Mouse (Mus musculus) forebrain, embryonic 10.5 days (tissue): ENCODE data around the gene Tmem41b. TPM values are rescaled to one million over a fixed set of nuclear protein-coding genes. Genes with fewer than 3 reads are reported as not detected.
"Not testable (repeated sequence)": the region's sequence is repeated elsewhere in the genome, so short reads cannot be mapped to it uniquely, and the experiment has no call there.

Source experiments
- DNase-seq: peaks from one replicate; pipeline ENCODE4 v3.0.0-alpha.2; 2017; ENCODE audit warnings: low spot score; ENCODE audit errors: extremely low spot score
- H3K27ac ChIP-seq: fragments of 300-500 bp; sonication (generic); 2 replicates; pipeline ENCODE4 v1.5.1; 2016; ENCODE audit warnings: mild to moderate bottlenecking
- H3K27me3 ChIP-seq: fragments of 300-500 bp; sonication (generic); 2 replicates; pipeline ENCODE4 v1.6.1; 2016; ENCODE audit warnings: mild to moderate bottlenecking; ENCODE audit not compliant: poor library complexity, severe bottlenecking
- H3K36me3 ChIP-seq: fragments of 300-500 bp; sonication (generic); replicated peaks from 2 replicates; pipeline ENCODE4 v1.6.1; 2016; ENCODE audit warnings: mild to moderate bottlenecking, moderate library complexity
- H3K4me1 ChIP-seq: fragments of 300-500 bp; sonication (generic); 2 replicates; pipeline ENCODE4 v1.6.1; 2016
- H3K4me3 ChIP-seq: fragments of 300-500 bp; sonication (generic); 2 replicates; pipeline ENCODE4 v1.5.1; 2016; ENCODE audit warnings: mild to moderate bottlenecking, moderate library complexity
- H3K9me3 ChIP-seq: fragments of 300-500 bp; sonication (generic); 2 replicates; pipeline ENCODE4 v1.6.1; 2016; ENCODE audit warnings: mild to moderate bottlenecking, moderate library complexity
- WGBS: fragments of 180-500 bp; shearing (Covaris S2); methylation state at CpG from one replicate; pipeline ENCODE4 v1.1.7; 2016; 5-methylcytosine and 5-hydroxymethylcytosine counted together
- polyA plus RNA-seq: library from polyadenylated mRNA; unstranded; fragments of >200 nt; fragmentation: Nextera tagmentation; extraction: Ambion mirVana; gene quantifications from 2 replicates; pipeline ENCODE4 v1.2.1, GENCODE M21; 2016

Gene Tmem41b
- 66.1 and 71.6 TPM in 2 replicates for polyA plus RNA-seq

DNA sequence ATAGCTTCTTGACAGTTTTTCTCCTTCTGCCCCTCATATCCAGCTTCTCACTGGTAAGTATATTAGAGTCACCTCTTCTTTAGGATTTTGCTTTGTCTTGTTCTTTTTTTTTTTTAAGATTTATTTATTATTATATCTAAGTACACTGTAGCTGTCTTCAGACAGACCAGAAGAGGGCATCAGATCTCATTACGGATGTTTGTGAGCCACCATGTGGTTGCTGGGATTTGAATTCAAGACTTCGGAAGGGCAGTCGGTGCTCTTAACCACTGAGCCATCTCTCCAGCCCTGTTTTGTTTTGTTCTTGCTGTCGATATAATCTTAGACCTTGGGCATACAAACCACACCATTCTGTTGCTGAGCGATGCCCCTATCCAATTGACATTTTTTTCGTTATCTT lies at the start of gene Tmem41b:
TSS of gene Tmem41b (minus strand) at position 155 of the 400 bp plus-strand sequence.
- H3K27me3 ChIP-seq, H3K9me3 ChIP-seq, DNase-seq: not testable (repeated sequence)
- Histone ChIP-seq H3K36me3 (peaks cover 20% of the 10 kb centered on the region), H3K27ac (peak within 1 kb of the TSS; percentile 87), H3K4me3 (peak within 1 kb of the TSS; percentile 79), H3K4me1 (peaks cover 14% of the 10 kb centered on the region)
- 43% methylated on average over 6 of the region's 6 CpGs for WGBS

DNA sequence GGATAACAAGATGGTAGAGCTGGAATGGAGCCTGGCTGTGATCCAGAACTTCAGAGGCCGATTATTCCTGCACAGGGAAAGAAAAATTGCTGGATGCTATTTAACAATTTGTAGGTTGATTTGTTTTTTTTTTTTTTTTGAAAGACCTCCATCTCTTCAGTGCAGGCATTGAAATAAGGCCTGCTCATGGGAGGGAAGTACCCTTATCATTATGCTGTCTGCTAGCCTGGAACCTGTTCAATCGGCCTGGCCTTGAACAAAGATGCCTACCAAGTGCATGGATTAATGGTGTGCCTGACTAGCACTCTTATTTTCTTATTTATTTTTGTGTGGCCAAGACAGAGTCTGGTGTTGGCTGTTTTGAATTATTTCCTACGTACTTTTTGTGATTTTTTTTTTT lies 43.6 kb upstream of the Tmem41b start:
- no peaks in the 10 kb centered on the region for H3K4me1 ChIP-seq
- no peaks in the 10 kb centered on the region for H3K27me3 ChIP-seq
- H3K36me3 ChIP-seq = peaks cover 94% of the 10 kb centered on the region
- H3K4me3 ChIP-seq = no peak overlapping the region
- H3K9me3 ChIP-seq = no peaks in the 10 kb centered on the region
- WGBS = 89% methylated on average over 3 of the region's 3 CpGs
- H3K27ac ChIP-seq = no peak overlapping the region
- no peak for DNase-seq

DNA sequence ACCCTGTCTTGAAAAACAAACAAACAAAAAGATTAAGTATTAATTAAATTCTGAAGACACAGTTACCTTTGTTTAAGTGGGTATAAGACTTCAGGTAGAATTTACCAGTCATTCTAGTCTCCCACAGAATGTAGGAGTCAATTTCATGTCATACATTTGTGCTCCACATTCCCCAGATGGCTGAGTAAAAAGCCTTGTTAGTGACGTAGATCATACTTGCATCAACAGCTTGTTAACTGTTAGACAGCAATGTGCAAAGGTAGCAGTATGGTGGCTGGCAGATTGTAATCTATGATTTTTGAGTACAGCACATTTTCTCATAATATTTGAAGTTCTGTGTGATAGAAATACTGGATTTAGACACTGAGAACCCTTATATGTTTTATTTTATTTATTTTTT lies 42.1 kb upstream of the Tmem41b start:
- WGBS = 84% methylated on average over 1 of the region's 1 CpGs
- Histone ChIP-seq H3K9me3 (peaks cover 8% of the 10 kb centered on the region; the same call in 1 of the 2 replicates), H3K4me3 (no peak overlapping the region), H3K27ac (no peak overlapping the region), H3K4me1 (no peaks in the 10 kb centered on the region), H3K36me3 (peaks cover 94% of the 10 kb centered on the region), H3K27me3 (no peaks in the 10 kb centered on the region)
- DNase-seq = no peak

DNA sequence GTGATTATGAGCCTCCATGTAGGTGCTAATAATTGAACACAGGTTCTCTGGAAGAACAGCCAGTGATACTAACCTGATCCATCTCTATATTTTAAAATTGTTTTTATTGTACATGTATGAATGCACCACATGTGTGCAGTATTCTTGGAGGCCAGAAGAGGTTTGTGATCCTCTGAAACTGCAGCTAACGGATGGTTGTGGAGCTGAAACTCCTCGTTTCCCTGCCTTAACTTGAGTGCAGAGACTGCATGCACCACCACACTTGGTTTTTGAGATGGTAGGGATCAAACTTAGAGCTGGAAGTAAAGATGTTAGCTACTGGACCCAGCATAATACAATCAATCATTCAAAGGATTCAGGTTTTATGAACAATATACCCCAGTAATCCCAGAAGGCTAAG lies 39.9 kb upstream of the Tmem41b start:
- Histone ChIP-seq H3K4me1 (no peaks in the 10 kb centered on the region), H3K27ac (no peak overlapping the region), H3K36me3 (peaks cover 94% of the 10 kb centered on the region), H3K27me3 (no peaks in the 10 kb centered on the region), H3K9me3 (peaks cover 8% of the 10 kb centered on the region; the same call in 1 of the 2 replicates), H3K4me3 (no peak overlapping the region)
- DNase-seq = no peak
- 85% methylated on average over 2 of the region's 2 CpGs for WGBS

DNA sequence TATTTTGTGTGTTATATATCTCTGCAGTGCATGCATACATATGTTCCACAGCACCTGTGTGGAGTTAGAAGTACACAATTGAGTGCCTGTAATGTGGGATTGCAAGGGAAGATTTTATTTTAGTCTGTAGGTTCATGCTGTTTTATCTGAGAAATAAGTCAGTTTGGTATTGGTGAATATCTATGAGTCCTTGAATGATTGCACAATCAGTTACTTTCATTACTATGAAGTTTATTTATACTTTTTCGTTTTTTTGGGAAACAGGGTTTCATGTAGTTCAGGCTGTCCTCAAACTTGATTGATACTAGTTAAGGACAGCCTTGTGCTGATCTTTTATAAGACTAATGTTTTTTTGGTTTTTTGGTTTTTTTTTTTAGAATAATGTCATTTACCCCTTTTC lies 36.8 kb upstream of the Tmem41b start:
- H3K36me3 ChIP-seq = peaks cover 78% of the 10 kb centered on the region
- H3K4me3 ChIP-seq = no peak overlapping the region
- no peaks in the 10 kb centered on the region for H3K27me3 ChIP-seq
- H3K4me1 ChIP-seq = peaks cover 16% of the 10 kb centered on the region
- H3K27ac ChIP-seq = no peak overlapping the region
- H3K9me3 ChIP-seq = peaks cover 8% of the 10 kb centered on the region; the same call in 1 of the 2 replicates
- 87% methylated on average over 1 of the region's 1 CpGs for whole genome bisulfite sequencing
- DNase-seq = no peak

DNA sequence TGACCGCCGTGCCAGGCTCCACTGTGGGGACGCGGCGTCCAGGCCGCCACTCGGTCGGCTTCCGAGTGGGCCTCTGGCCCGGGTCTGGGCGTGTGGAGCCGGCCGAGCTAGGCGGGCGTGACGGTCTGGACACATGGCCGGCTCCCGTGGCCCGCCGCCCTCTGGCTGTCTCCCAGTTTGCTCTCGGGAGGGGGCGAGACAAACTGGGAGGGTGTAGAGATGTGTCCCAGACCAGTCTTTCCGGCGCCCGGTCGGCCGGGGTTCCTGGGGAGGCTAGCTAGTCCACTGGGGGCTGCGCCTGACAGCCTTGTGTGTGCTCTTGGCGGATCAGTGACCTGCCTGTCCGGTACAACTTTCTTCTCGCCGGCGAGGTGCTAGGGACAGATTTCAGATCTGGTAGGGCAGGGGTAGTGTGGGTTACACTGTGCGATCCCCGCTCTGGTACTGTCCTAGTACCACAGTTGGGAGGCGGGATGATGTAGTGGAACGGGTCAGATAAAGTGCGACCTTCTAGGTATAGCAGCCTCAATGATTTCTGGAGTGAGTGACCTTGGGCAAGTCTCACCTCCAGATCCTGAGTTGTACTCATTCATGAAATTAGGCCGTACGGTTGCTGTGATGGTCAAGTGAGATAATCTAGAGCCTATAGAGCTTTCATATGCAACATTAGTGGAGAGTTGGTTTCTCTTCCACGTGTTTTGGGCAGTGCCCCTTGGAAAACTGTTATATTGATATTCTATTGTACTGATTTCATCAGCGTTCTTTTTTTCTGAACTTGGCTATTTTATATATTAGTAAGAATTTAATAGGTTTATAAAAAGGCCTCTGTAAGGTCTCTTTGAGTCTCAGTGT lies 32.1 kb upstream of the Tmem41b start:
- peaks cover 16% of the 10 kb centered on the region for H3K4me1 ChIP-seq
- H3K27me3 ChIP-seq = no peaks in the 10 kb centered on the region
- DNase-seq = no peak
- peak overlapping the region; percentile 99 for H3K4me3 ChIP-seq
- peak overlapping the region; percentile 98 for H3K27ac ChIP-seq
- peaks cover 37% of the 10 kb centered on the region for H3K36me3 ChIP-seq
- H3K9me3 ChIP-seq = no peaks in the 10 kb centered on the region; the same call in 1 of the 2 replicates
- WGBS = under 1% methylated on average over 42 of the region's 42 CpGs

DNA sequence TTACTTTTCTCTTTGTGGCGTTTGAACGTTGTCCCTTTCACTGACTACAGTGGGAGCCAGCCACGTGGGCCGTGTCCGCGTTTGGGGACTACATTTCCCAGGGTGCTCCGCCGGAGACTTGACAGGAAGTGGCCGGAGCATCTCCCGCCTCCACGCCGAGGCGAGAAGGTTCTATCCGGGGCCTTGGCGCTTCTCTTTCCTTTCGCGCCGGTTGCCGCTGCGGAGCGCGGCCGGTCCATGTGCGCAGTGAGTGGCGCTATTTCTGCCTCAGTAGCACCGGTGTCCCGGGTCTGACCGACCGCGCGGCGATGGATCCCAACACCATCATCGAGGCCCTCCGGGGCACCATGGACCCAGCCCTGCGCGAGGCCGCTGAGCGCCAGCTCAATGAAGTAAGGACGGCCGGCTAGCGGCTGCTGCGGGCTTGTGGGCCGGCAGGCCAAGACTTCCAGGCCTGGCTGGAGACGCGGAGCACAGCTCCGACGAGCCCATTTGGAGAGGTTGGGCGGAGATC lies 31.4 kb upstream of the Tmem41b start, which contains the start of gene Ipo7:
TSS of gene Ipo7 (plus strand) at position 158 of the 514 bp plus-strand sequence.
- H3K9me3 ChIP-seq = no peaks in the 10 kb centered on the region; the same call in 1 of the 2 replicates
- peak; percentile 93 for DNase-seq
- H3K4me3 ChIP-seq = peak within 1 kb of the TSS; percentile 99
- H3K36me3 ChIP-seq = peaks cover 30% of the 10 kb centered on the region
- under 1% methylated on average over 48 of the region's 48 CpGs for WGBS
- H3K27ac ChIP-seq = peak within 1 kb of the TSS; percentile 98
- H3K27me3 ChIP-seq = no peaks in the 10 kb centered on the region
- peaks cover 16% of the 10 kb centered on the region for H3K4me1 ChIP-seq

DNA sequence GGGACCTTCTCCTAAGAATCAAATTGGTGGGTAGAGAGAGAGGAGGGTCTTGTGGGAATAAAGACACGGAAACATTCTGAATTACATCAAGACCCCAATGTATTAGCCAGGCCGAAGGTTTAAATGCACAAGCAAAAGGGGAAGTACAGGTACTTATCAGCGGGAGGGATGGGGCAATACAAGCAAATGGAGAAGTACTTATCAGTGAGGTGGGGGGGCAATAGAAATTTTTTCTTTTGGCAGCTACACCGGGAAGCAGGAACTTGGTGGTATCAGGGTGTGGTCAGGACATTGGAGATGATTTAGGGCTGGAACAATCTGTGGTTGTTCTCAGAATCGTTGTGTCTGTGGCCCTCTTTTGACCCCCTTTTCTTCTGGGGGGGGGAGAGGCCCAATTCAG lies 27.5 kb upstream of the Tmem41b start:
- Histone ChIP-seq H3K36me3 (no peaks in the 10 kb centered on the region), H3K9me3 (no peaks in the 10 kb centered on the region), H3K27ac (no peak overlapping the region), H3K4me1 (peaks cover 5% of the 10 kb centered on the region), H3K4me3 (no peak overlapping the region), H3K27me3 (no peaks in the 10 kb centered on the region)
- 92% methylated on average over 5 of the region's 5 CpGs for WGBS
- DNase-seq = no peak

DNA sequence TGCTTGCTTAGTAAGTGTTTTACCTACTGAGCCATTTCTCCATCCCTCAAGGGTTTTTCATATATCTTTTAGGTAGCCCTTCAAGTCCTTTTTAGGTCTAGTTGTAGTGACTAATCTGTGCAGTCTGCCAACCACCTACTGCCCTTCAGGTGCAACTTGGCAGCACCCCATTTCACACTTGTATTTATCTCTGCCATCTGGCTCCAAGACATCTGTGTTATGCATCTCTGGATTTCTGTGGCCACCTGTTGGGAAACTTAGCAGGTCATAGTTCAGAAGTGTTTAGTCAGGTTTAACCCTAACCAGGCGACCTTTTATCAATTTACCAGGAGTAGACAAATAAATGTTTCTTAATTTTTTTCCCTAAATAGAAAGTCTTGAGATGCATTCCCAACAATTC lies 24.7 kb upstream of the Tmem41b start:
- H3K9me3 ChIP-seq = no peaks in the 10 kb centered on the region
- H3K27ac ChIP-seq = no peak overlapping the region
- H3K4me1 ChIP-seq = no peaks in the 10 kb centered on the region
- 62% methylated on average over 1 of the region's 1 CpGs for WGBS
- DNase-seq = no peak
- H3K36me3 ChIP-seq = no peaks in the 10 kb centered on the region
- no peaks in the 10 kb centered on the region for H3K27me3 ChIP-seq
- no peak overlapping the region for H3K4me3 ChIP-seq

DNA sequence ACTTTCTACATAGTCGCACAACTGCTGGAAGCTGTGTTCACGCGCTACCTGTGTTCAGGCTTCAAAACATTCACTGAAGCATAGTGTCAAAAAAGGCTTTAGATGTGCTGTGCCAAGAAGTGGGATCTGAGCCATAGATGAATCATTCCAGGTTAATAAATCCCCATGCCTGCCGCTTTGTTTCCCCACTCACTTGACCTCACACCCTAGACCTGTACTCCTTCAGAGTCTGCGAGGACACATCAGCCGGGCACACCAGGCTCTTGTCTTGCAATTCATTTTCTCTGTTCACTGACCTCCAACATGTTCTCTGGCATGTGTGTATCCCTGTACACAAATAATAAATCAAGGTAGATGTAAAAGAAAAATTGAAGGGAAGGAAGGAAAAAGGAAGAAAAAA lies 22.4 kb upstream of the Tmem41b start:
- H3K36me3 ChIP-seq = no peaks in the 10 kb centered on the region
- no peak for DNase-seq
- WGBS = 96% methylated on average over 6 of the region's 6 CpGs

DNA sequence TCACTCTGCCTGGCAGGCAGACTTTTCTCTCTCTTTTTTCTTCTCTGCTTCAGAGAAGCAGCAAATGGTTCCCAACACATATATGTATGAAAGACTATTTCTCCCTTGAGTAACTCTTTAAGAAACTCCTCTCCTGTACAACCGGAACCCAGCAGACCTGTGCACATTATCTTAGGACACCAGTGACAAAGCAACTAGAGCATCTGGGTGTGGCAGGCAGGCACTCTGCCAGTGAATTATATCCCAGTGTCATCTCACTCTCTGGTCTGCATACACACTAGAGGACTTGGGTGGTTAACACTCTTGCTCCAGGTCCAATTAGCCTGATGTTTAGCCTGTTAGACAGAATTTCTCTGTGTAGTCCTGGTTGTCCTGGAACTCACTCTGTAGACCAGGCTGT lies 21.8 kb upstream of the Tmem41b start:
- H3K27ac ChIP-seq = no peak overlapping the region
- H3K36me3 ChIP-seq = no peaks in the 10 kb centered on the region
- H3K27me3 ChIP-seq = no peaks in the 10 kb centered on the region
- H3K9me3 ChIP-seq = no peaks in the 10 kb centered on the region
- no peaks in the 10 kb centered on the region for H3K4me1 ChIP-seq
- 90% methylated on average over 1 of the region's 1 CpGs for WGBS
- no peak for DNase-seq
- no peak overlapping the region for H3K4me3 ChIP-seq

More for the DNA sequence above, 22.4 kb upstream of the Tmem41b start:
- H3K4me1 ChIP-seq = no peaks in the 10 kb centered on the region
- no peak overlapping the region for H3K4me3 ChIP-seq
- H3K27me3 ChIP-seq = no peaks in the 10 kb centered on the region
- no peaks in the 10 kb centered on the region for H3K9me3 ChIP-seq
- H3K27ac ChIP-seq = no peak overlapping the region

DNA sequence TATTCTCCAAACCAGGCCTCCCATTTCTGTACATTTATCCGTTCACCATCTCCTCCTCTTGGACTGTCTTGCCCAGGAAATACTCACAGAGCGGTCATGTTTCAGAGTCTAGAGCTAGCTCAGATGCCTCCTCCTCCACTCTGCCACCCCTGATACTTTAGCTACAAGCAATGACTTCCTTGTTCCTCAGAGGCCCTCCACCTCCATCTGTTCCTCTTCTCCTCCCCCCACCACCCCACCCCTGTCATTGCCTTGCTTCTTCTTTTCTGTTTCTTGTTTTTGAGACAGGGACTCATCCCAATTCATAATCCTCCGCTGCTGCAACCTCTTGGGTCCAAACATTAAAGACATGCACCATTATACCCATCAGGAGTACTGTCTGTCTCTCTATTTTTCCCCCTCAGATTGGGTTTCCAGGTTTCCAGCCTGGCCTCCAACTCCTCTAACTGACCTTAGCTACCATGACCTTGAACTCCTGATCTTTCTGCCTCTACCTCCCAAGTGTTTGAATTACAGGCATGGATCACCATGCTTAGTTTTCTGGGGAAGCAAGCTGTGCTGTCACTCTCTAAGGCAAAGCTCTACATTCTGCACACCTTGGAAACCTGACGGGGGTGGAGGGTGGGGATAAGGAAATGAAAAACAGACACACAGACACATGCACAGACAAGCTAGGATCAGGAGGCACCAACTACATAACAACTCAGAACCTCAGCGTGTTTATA lies 19.9 kb upstream of the Tmem41b start:
- no peak for DNase-seq
- no peaks in the 10 kb centered on the region for H3K9me3 ChIP-seq
- no peak overlapping the region for H3K27ac ChIP-seq
- H3K27me3 ChIP-seq = 0 out of 2 replicates have a peak, but pooled peaks cover 7% of the 10 kb centered on the region
- no peak overlapping the region for H3K4me3 ChIP-seq
- peaks cover 7% of the 10 kb centered on the region for H3K4me1 ChIP-seq
- 78% methylated on average over 5 of the region's 5 CpGs for WGBS
- no peaks in the 10 kb centered on the region for H3K36me3 ChIP-seq

DNA sequence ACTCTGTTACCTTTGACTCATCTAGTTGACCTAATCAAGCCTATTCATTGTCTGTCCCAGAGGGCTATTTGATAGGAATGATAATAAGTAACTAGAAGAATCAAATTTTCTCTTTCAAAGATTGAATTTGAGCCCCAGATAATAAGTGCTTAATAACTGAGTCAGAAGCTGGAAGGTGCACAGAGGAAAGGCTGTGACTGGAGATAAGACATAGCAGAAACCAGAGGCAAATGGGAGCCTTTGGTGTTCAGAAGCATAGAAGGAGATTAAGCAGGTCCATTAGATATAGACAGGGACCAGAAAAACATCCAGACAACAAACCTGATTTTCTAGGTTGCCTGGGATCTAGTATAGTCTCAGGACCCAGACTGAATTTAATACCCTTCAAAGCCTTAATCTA lies 19.2 kb upstream of the Tmem41b start:
- H3K27me3 ChIP-seq = 0 out of 2 replicates have a peak, but pooled peaks cover 7% of the 10 kb centered on the region
- no peak overlapping the region for H3K4me3 ChIP-seq
- no peak overlapping the region for H3K27ac ChIP-seq
- no peaks in the 10 kb centered on the region for H3K36me3 ChIP-seq
- no peaks in the 10 kb centered on the region for H3K9me3 ChIP-seq
- peaks cover 7% of the 10 kb centered on the region for H3K4me1 ChIP-seq
- DNase-seq = no peak
